Mouse (Mus musculus) cortical plate, adult 2 months (tissue): Measurements from ENCODE around the gene Coro2b.

Source experiments
- CTCF ChIP-seq: fragments of 200-500 bp; IDR thresholded peaks from 2 replicates; pipeline ENCODE4 v1.5.1; 2011; ENCODE audit warnings: mild to moderate bottlenecking, control low read depth, low read length; ENCODE audit not compliant: insufficient read depth; ENCODE audit errors: extremely low read depth
- POLR2A ChIP-seq: fragments of 200-500 bp; IDR thresholded peaks from 2 replicates; pipeline ENCODE4 v1.6.1; 2011; ENCODE audit warnings: mild to moderate bottlenecking, low read length, control low read depth; ENCODE audit not compliant: insufficient read depth; ENCODE audit errors: extremely low read depth

DNA sequence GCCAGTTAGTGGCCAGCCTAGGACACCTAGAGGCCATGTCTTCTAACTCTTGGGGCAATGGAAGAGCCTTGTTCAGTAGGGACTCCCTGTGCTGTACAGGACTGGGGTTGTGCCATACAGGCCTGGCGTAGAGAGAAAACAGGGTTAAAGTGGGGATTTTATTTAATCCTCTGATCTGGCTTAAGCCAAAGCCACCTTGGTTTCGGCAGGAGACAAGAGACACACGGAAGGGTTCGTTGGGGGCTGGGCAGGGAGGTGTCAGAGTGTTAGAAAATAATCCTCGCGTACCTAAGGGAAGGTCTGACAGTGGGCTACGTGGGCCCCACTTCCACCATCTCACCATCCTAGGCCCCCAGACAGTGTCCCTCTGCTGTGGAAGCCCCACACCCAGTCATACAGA is 2.2 kb downstream of the Coro2b start:
- no peak for TF ChIP-seq CTCF
- TF ChIP-seq POLR2A = no peak
